In the genomic region with DNA sequence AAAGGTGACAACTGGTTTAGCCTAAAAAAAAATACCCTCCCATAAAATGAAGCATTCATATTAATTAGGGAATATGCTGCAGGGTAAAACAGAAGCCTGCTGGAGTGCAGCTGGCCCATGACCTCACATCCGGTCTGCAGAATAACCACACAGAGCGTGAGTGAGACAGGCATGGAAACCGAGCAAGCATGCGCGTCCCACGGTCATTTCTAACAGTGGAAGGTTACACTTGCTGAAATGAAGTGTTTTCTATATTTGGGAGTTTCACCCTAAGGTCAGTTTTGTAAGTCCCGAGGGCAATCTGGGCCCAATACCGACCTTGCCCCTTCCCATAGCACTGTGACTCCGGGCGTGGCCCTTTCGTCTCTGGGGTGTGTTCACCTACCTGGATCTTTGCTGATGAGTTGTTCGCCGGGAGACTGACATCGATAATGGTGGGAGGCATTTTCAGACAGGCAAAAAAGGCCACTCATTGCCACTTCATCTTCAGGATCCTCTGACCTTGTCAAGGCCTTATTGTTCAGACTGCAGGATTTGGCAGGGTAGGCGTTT, we compare ENCODE assay signal across 18 mouse cellular contexts.
A peak's percentile ranks its signal among the peaks of the same experiment; 100 is the strongest.
DNase-seq lines count a peak whose midpoint lies in the region; ATAC-seq and TF ChIP-seq lines count a peak whose summit lies in the region.
"Had no signal": no experiment of that assay in that cellular context is flagged by ENCODE, and none has a peak within 500 bp of the region (broad histone marks: within the 10 kb centered on the region; RNA-seq: fewer than 3 reads in every experiment).

No protein-coding gene starts in this region.

- no peaks in the 10 kb centered on the region for H3K36me3 ChIP-seq in hindbrain, postnatal 0 days (ENCODE audit: insufficient read depth, low read length)
- H3K36me3 ChIP-seq in hindbrain, embryonic 12.5 days = no peaks in the 10 kb centered on the region
- no peaks in the 10 kb centered on the region for H3K36me3 ChIP-seq in midbrain, postnatal 0 days (ENCODE audit: insufficient read depth, low read length)
- H3K36me3 ChIP-seq in midbrain, embryonic 13.5 days = no peaks in the 10 kb centered on the region
- H3K36me3 ChIP-seq: heart, embryonic 13.5 days; liver, embryonic 15.5 days; midbrain, embryonic 12.5 days; neural tube, embryonic 13.5 days had no signal

- DNase-seq in cerebellum, postnatal 10 days = peak; percentile 44 to 48
- DNase-seq in cerebellum, adult 11 months = no peak
- peak; percentile 42 for DNase-seq in hindbrain, postnatal 0 days (ENCODE audit: low spot score)
- DNase-seq in midbrain, postnatal 0 days (ENCODE audit: low spot score) = peak; percentile 41
- no peak for DNase-seq in gastrocnemius, adult 18-20 months (ENCODE audit: low spot score)
- DNase-seq in heart, adult 8-10 months (ENCODE audit: low spot score) = no peak
- DNase-seq: adrenal gland, postnatal 10 days; gastrocnemius, postnatal 36 days; retina, postnatal 1 day; spleen, adult 18-20 months; thymus, postnatal 36 days had no signal

- TF ChIP-seq CTCF in hindbrain, postnatal 0 days (IDR thresholded peaks at IDR 0.05; ENCODE audit: low read depth) = no peak
- TF ChIP-seq CTCF in midbrain, postnatal 0 days (IDR thresholded peaks at IDR 0.05) = no peak

- no peak overlapping the region for H3K4me3 ChIP-seq in hindbrain, postnatal 0 days (ENCODE audit: low read length)
- no peak overlapping the region for H3K4me3 ChIP-seq in hindbrain, embryonic 12.5 days
- H3K4me3 ChIP-seq in midbrain, postnatal 0 days (ENCODE audit: low read depth, low read length) = no peak overlapping the region
- H3K4me3 ChIP-seq in midbrain, embryonic 13.5 days (replicated peaks) = no peak overlapping the region
- H3K4me3 ChIP-seq: heart, embryonic 13.5 days; liver, embryonic 15.5 days; midbrain, embryonic 12.5 days; neural tube, embryonic 13.5 days had no signal

- no peak overlapping the region for H3K9ac ChIP-seq in hindbrain, postnatal 0 days (replicated peaks; ENCODE audit: low read length)
- no peak overlapping the region for H3K9ac ChIP-seq in hindbrain, embryonic 12.5 days
- no peak overlapping the region for H3K9ac ChIP-seq in midbrain, postnatal 0 days (replicated peaks; ENCODE audit: low read length, poor library complexity, severe bottlenecking)
- H3K9ac ChIP-seq in midbrain, embryonic 13.5 days (replicated peaks) = no peak overlapping the region
- H3K9ac ChIP-seq: heart, embryonic 13.5 days; liver, embryonic 15.5 days; midbrain, embryonic 12.5 days; neural tube, embryonic 13.5 days had no signal

- H3K27ac ChIP-seq in hindbrain, postnatal 0 days = 0 out of 2 replicates have a peak overlapping the region, but pooled peaks have one; percentile 2
- H3K27ac ChIP-seq in hindbrain, embryonic 12.5 days = no peak overlapping the region
- no peak overlapping the region for H3K27ac ChIP-seq in midbrain, postnatal 0 days (ENCODE audit: low read depth, low read length)
- no peak overlapping the region for H3K27ac ChIP-seq in midbrain, embryonic 13.5 days
- H3K27ac ChIP-seq: heart, embryonic 13.5 days; liver, embryonic 15.5 days; midbrain, embryonic 12.5 days; neural tube, embryonic 13.5 days; stomach, postnatal 0 days had no signal

- WGBS in hindbrain, postnatal 0 days = 70% methylated on average over 15 of the region's 15 CpGs
- WGBS in hindbrain, embryonic 12.5 days = 77% methylated on average over 15 of the region's 15 CpGs
- WGBS in midbrain, postnatal 0 days = 81% methylated on average over 15 of the region's 15 CpGs
- WGBS in midbrain, embryonic 13.5 days = 86% methylated on average over 15 of the region's 15 CpGs

- H3K27me3 ChIP-seq in hindbrain, postnatal 0 days (ENCODE audit: insufficient read depth, low read length) = no peaks in the 10 kb centered on the region
- no peaks in the 10 kb centered on the region for H3K27me3 ChIP-seq in hindbrain, embryonic 12.5 days
- no peaks in the 10 kb centered on the region for H3K27me3 ChIP-seq in midbrain, postnatal 0 days (ENCODE audit: insufficient read depth, low read length)
- H3K27me3 ChIP-seq in midbrain, embryonic 13.5 days = no peaks in the 10 kb centered on the region
- H3K27me3 ChIP-seq: heart, embryonic 13.5 days; liver, embryonic 15.5 days; midbrain, embryonic 12.5 days; neural tube, embryonic 13.5 days had no signal

- no peaks in the 10 kb centered on the region for H3K9me3 ChIP-seq in hindbrain, postnatal 0 days (ENCODE audit: low read length)
- H3K9me3 ChIP-seq in hindbrain, embryonic 12.5 days (replicated peaks) = no peaks in the 10 kb centered on the region
- H3K9me3 ChIP-seq in midbrain, postnatal 0 days (ENCODE audit: low read length) = no peaks in the 10 kb centered on the region
- H3K9me3 ChIP-seq in midbrain, embryonic 13.5 days = no peaks in the 10 kb centered on the region
- H3K9me3 ChIP-seq: heart, embryonic 13.5 days; midbrain, embryonic 12.5 days; neural tube, embryonic 13.5 days had no signal

- H3K4me1 ChIP-seq in hindbrain, postnatal 0 days (ENCODE audit: insufficient read depth, low read length) = peaks cover 10% of the 10 kb centered on the region; the same call in 1 of the 2 replicates
- H3K4me1 ChIP-seq in hindbrain, embryonic 12.5 days = peaks cover 7% of the 10 kb centered on the region; the same call in 1 of the 2 replicates
- no peaks in the 10 kb centered on the region; the same call in 1 of the 2 replicates for H3K4me1 ChIP-seq in midbrain, postnatal 0 days (ENCODE audit: insufficient read depth, low read length)
- peaks cover 8% of the 10 kb centered on the region; the same call in 1 of the 2 replicates for H3K4me1 ChIP-seq in midbrain, embryonic 13.5 days (replicated peaks)
- H3K4me1 ChIP-seq: liver, embryonic 15.5 days; midbrain, embryonic 12.5 days had no signal

- H3K4me2 ChIP-seq in hindbrain, postnatal 0 days (ENCODE audit: low read depth, low read length) = peak overlapping the region; percentile 46
- H3K4me2 ChIP-seq in hindbrain, embryonic 12.5 days (replicated peaks) = no peak overlapping the region
- H3K4me2 ChIP-seq in midbrain, postnatal 0 days (ENCODE audit: low read depth, low read length, poor library complexity, severe bottlenecking) = no peak overlapping the region
- H3K4me2 ChIP-seq in midbrain, embryonic 13.5 days (replicated peaks) = no peak overlapping the region
- H3K4me2 ChIP-seq: heart, embryonic 13.5 days; liver, embryonic 15.5 days; midbrain, embryonic 12.5 days; neural tube, embryonic 13.5 days had no signal

- ATAC-seq in hindbrain, postnatal 0 days = peak; percentile 66; the same call in 1 of the 2 replicates
- no peak for ATAC-seq in hindbrain, embryonic 12.5 days (ENCODE audit: low FRiP score)
- no peak for ATAC-seq in midbrain, postnatal 0 days (ENCODE audit: low FRiP score)
- ATAC-seq in midbrain, embryonic 13.5 days = no peak

Comparison
In these comparisons a context has a peak if more than half of its experiments do, and no peak if none do; other contexts are left out.
1. DNase-seq: peak in cerebellum, postnatal 10 days (2 of 2), hindbrain, postnatal 0 days (single experiment) and midbrain, postnatal 0 days (single experiment); none in cerebellum, adult 11 months (single experiment), gastrocnemius, adult 18-20 months (single experiment) and heart, adult 8-10 months (single experiment).